Mouse (Mus musculus) forebrain, embryonic 14.5 days (tissue): Measurements from ENCODE around the gene Pitpnm3. TPM values are rescaled to one million over a fixed set of nuclear protein-coding genes. Genes with fewer than 3 reads are reported as not detected.

Source experiments
- ATAC-seq: fragments of 200-750 bp; cut with Nextera tagmentation; 2 replicates; pipeline ENCODE4 v1.8.0; 2017; ENCODE audit warnings: mild to moderate bottlenecking, moderate library complexity
- DNase-seq: peaks from one replicate; pipeline ENCODE4 v3.0.0-alpha.2; 2015; ENCODE audit warnings: low spot score
- H3K27ac ChIP-seq: fragments of 300-500 bp; sonication (generic); 2 replicates; pipeline ENCODE4 v1.5.1; 2014; ENCODE audit warnings: low read depth, mild to moderate bottlenecking, control low read depth, low read length, moderate library complexity
- H3K27me3 ChIP-seq: fragments of 300-500 bp; sonication (generic); replicated peaks from 2 replicates; pipeline ENCODE4 v1.6.1; 2014; ENCODE audit warnings: low read length, control low read depth, mixed read lengths; ENCODE audit not compliant: control insufficient read depth, insufficient read depth
- H3K36me3 ChIP-seq: fragments of 300-500 bp; sonication (generic); 2 replicates; pipeline ENCODE4 v1.6.1; 2014; ENCODE audit warnings: low read length, control low read depth; ENCODE audit not compliant: control insufficient read depth, insufficient read depth
- H3K4me1 ChIP-seq: fragments of 300-500 bp; sonication (generic); 2 replicates; pipeline ENCODE4 v1.6.1; 2014; ENCODE audit warnings: antibody characterized with exemption, low read length, control low read depth; ENCODE audit not compliant: control insufficient read depth, insufficient read depth
- H3K4me2 ChIP-seq: fragments of 300-500 bp; sonication (generic); 2 replicates; pipeline ENCODE4 v1.6.1; 2014; ENCODE audit warnings: mild to moderate bottlenecking, control low read depth, low read length
- H3K4me3 ChIP-seq: fragments of 300-500 bp; sonication (generic); 2 replicates; pipeline ENCODE4 v1.5.1; 2014; ENCODE audit warnings: low read depth, low read length, control low read depth
- H3K9ac ChIP-seq: fragments of 300-500 bp; sonication (generic); 2 replicates; pipeline ENCODE4 v1.6.1; 2014; ENCODE audit warnings: mild to moderate bottlenecking, low read length, control low read depth, moderate library complexity
- H3K9me3 ChIP-seq: fragments of 300-500 bp; sonication (generic); replicated peaks from 2 replicates; pipeline ENCODE4 v1.6.1; 2016; ENCODE audit warnings: low read length, control low read depth, mixed read lengths; ENCODE audit not compliant: control insufficient read depth
- WGBS: fragments of 180-500 bp; shearing (Covaris S2); extraction: QIAGEN DNeasy Blood & Tissue Kit; methylation state at CpG from one replicate; pipeline ENCODE4 v1.1.7; 2014; 5-methylcytosine and 5-hydroxymethylcytosine counted together
- polyA plus RNA-seq: library from polyadenylated mRNA; unstranded; fragments of >200 nt; fragmentation: Nextera tagmentation; extraction: Ambion mirVana; gene quantifications from 2 replicates; pipeline ENCODE4 v1.2.1, GENCODE M21; 2014

The Pitpnm3 gene
- polyA plus RNA-seq, 1 experiment from 2014 or later: 0.94 TPM

DNA sequence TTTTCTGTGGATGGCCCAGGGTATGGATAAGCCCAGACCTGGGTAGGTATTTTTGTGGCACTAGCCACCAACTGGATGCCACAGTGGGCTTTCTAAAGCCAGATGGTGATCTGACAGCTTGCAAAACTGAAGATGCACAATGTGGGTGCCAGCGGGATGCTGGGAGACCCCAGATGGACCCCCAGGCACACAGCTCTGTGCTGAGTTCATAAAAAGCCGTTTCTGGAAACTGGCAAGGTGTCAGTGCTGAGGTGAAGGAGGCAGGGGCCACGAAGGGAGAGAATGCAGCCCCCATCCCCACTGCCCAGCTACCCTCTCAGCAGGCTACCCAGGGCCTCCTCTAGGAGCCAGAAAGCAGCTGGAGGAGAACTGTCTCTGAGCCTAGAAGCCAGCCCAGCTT, 78.4 kb downstream of the Pitpnm3 start:
- Histone ChIP-seq H3K27ac (no peak overlapping the region), H3K36me3 (no peaks in the 10 kb centered on the region), H3K4me1 (peaks cover 1% of the 10 kb centered on the region), H3K4me3 (no peak overlapping the region), H3K4me2 (no peak overlapping the region), H3K27me3 (no peaks in the 10 kb centered on the region), H3K9ac (no peak overlapping the region), H3K9me3 (no peaks in the 10 kb centered on the region)
- 46% methylated on average over 3 of the region's 3 CpGs for WGBS
- no peak for DNase-seq
- no peak for ATAC-seq

DNA sequence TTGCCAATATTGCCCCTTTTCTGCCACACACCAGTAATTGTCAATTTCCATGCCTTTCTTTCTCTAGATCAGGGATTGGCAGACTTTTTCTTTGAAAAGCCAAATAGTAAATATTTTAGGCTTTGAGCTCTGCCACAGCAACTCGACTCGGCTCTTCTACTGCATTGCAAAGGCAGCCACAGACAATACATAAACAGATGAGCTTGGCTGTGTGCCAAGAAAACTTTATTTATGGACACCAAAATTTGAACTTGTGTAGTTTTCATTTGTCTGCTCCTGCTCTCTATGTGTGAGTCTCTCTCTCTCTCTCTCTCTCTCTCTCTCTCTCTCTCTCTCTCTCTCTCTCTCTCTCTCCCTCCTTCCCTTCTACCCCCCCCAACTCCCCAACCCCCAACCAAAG, 80.4 kb downstream of the Pitpnm3 start:
- peak; percentile 41 for DNase-seq
- no peak overlapping the region for H3K4me2 ChIP-seq
- no peak for ATAC-seq
- no peak overlapping the region for H3K4me3 ChIP-seq
- no peak overlapping the region for H3K27ac ChIP-seq
- H3K4me1 ChIP-seq: peaks cover 16% of the 10 kb centered on the region
- no peaks in the 10 kb centered on the region for H3K36me3 ChIP-seq
- no peaks in the 10 kb centered on the region for H3K9me3 ChIP-seq
- no peak overlapping the region for H3K9ac ChIP-seq
- H3K27me3 ChIP-seq: no peaks in the 10 kb centered on the region
- 21% methylated on average over 2 of the region's 2 CpGs for WGBS

DNA sequence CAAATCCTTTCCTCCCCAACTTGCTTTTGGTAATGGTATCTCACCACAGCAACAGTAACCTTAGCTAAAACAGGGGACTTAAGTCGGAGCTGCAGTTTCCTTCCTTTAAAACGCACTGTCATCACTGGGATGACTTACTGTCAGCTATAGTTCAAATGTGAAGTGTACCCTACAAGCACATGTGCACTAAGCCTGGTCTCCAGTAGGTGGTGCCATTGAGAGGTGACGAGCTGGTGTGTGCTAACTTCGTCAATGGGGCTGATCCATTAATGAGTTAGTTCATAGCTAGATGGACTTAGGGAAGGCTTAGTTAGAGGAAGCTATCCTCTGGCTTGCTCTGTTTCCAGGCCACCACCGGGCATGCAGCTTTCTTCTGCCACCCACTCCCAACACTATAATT, 82.9 kb downstream of the Pitpnm3 start:
- H3K27ac ChIP-seq: no peak overlapping the region
- no peak overlapping the region for H3K4me2 ChIP-seq
- 22% methylated on average over 5 of the region's 5 CpGs for WGBS
- no peak overlapping the region for H3K4me3 ChIP-seq
- ATAC-seq (peak; percentile 50), DNase-seq (peak; percentile 89)
- no peaks in the 10 kb centered on the region for H3K9me3 ChIP-seq
- no peak overlapping the region for H3K9ac ChIP-seq
- H3K4me1 ChIP-seq: peaks cover 16% of the 10 kb centered on the region
- H3K27me3 ChIP-seq: no peaks in the 10 kb centered on the region
- H3K36me3 ChIP-seq: no peaks in the 10 kb centered on the region

DNA sequence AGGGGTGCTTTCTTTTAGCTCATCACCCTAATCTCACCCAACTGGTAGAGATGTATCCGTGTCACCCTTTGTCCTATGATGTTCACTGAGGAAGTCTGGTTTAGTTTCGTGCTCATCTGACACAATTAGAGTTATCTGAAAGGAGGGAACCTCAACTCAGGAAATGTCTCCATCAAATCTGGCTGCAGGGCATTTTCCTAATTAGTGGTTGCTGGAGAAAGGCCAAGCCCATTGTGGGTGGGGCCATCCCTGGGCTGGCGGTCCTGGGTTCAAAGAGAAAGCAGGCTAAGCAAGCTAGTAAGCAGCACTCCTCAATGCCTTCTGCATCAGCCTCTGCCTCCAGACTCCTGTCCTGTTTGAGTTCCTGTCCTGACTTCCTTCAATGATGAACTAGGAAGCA, 83.4 kb downstream of the Pitpnm3 start:
- ATAC-seq (no peak), DNase-seq (no peak)
- peaks cover 16% of the 10 kb centered on the region for H3K4me1 ChIP-seq
- no peak overlapping the region for H3K9ac ChIP-seq
- no peaks in the 10 kb centered on the region for H3K36me3 ChIP-seq
- no peak overlapping the region for H3K4me2 ChIP-seq
- WGBS: 17% methylated on average over 3 of the region's 3 CpGs
- no peaks in the 10 kb centered on the region for H3K27me3 ChIP-seq
- no peak overlapping the region for H3K4me3 ChIP-seq
- no peaks in the 10 kb centered on the region for H3K9me3 ChIP-seq
- H3K27ac ChIP-seq: no peak overlapping the region

DNA sequence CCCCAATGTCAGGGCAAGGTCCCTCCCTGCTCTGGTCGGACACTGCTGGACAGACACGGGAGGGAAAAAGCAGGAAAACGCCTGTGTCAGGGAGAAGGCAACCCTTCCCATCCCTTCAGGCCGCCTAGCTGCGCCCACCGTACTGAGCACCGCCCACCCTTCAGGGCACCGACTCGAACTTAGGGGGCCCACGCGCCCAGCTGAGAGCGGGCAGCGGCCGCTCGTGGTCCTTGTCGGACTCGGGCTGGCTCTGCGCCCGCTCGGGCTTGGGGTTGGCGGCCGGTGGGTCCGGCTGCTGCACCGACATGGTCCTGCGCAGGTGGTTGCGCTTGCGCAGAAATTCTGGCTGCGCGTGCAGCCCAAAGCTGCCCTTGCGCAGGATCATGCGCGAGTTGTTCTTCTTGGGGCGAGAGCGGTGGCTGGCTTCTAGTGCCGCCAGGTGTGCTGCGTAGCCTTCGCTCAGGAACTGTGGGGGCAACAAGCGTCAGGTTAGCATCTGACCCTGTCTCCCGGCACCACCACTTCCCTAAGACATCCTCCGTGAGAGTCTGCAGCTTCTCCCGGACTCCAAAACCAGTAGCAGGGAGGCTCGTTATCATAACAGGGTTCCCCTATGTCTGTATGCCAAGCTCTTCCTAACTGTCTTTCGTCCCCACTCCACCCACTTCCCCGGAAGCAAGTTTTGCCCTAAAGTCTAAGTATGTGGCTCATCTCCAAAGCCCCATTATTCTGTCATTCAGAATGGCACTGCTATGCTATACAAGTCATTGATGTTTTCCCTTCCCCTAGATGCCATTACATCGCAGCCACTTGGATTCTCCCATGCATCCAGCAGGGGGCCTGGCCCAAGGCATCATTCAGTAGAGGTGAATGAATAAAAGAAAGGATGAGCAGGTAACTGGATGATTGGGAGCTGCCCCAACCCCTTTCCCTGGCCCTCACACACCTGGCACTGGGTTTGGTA, 84.4 kb downstream of the Pitpnm3 start:
- H3K4me3 ChIP-seq: peak overlapping the region; percentile 50
- H3K36me3 ChIP-seq: peaks cover 7% of the 10 kb centered on the region; the same call in 1 of the 2 replicates
- H3K27ac ChIP-seq: no peak overlapping the region; the same call in 1 of the 2 replicates
- DNase-seq (peak; percentile 75), ATAC-seq (peak; percentile 73)
- WGBS: under 1% methylated on average over 45 of the region's 45 CpGs
- H3K9ac ChIP-seq: peak overlapping the region; percentile 73
- no peaks in the 10 kb centered on the region for H3K27me3 ChIP-seq
- peaks cover 16% of the 10 kb centered on the region for H3K4me1 ChIP-seq
- H3K9me3 ChIP-seq: no peaks in the 10 kb centered on the region
- peak overlapping the region; percentile 77 for H3K4me2 ChIP-seq

DNA sequence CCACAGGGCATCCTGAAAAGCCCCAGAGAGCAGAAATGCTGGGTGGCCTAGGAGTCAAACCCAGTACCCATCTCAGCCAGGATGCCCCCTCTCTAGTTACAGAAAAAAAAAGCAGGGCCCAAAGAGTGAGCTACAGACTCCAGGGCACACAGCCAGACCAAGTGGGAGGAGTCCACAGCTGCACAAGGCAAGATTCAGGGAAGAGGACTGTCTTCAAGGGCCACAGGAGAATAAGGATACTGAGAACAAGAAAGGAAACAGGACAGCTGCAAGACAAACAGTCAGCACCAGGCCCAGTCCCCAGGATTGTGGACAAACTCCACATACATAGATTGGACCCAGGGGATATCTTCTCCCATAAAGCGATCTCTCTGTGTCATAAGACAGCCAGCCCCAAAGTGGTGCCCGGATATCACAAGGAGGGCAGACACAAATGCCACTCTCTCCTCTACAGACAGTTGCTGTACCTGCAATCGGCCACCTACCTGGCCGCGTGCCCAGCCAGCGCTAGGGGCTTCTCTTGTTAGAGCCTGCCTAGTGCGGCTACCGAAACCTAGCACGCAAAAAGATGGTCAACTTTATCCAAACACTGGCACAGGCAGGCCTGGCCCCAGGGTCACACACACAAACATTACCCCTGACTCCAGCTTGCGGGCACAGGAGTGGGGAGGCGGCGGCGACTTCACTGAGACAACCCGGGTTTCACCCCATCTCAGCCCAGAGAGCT, 85.2 kb downstream of the Pitpnm3 start:
- H3K9me3 ChIP-seq: no peaks in the 10 kb centered on the region
- peak overlapping the region; percentile 73 for H3K9ac ChIP-seq
- no peaks in the 10 kb centered on the region for H3K27me3 ChIP-seq
- H3K27ac ChIP-seq: no peak overlapping the region
- H3K4me1 ChIP-seq: peaks cover 16% of the 10 kb centered on the region
- peak overlapping the region; percentile 50 for H3K4me3 ChIP-seq
- WGBS: 23% methylated on average over 14 of the region's 14 CpGs
- H3K36me3 ChIP-seq: peaks cover 11% of the 10 kb centered on the region
- peak overlapping the region; percentile 77 for H3K4me2 ChIP-seq
- DNase-seq (no peak), ATAC-seq (peak; percentile 6; the same call in 1 of the 2 replicates)

DNA sequence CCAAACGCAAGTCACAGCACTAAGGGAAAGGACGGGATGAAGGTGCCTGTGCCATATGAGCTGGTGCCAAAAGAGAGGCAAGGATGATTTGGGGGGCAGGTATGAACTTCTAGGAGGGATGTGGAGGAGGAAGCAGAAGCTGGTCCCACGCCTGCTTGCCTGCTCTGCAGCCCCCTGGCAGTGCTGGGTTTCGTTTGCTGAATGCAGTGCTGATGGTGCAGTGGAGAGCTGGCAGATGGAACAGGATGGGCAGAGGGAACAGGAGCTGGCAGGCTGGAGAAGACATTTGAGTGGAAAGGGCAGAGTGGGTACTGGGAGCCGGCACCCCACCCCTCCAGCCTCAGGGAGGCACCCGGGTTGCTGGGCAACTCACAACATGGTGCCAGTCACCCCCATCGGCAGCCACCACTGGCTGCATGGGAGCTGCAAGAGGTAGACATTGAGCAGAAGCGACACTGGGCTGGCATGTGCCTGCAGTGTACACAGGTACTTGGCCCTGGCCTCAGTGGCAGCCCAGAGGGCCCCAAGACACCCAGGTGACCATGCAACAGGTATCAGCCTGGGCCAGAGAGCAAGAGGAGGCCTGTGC, 86.3 kb downstream of the Pitpnm3 start:
- Histone ChIP-seq H3K4me3 (no peak overlapping the region), H3K9me3 (no peaks in the 10 kb centered on the region), H3K4me2 (no peak overlapping the region), H3K9ac (0 out of 2 replicates have a peak overlapping the region, but pooled peaks have one; percentile 8), H3K4me1 (peaks cover 16% of the 10 kb centered on the region), H3K36me3 (peaks cover 15% of the 10 kb centered on the region), H3K27me3 (no peaks in the 10 kb centered on the region), H3K27ac (no peak overlapping the region)
- DNase-seq (no peak), ATAC-seq (no peak)
- 64% methylated on average over 8 of the region's 8 CpGs for WGBS

DNA sequence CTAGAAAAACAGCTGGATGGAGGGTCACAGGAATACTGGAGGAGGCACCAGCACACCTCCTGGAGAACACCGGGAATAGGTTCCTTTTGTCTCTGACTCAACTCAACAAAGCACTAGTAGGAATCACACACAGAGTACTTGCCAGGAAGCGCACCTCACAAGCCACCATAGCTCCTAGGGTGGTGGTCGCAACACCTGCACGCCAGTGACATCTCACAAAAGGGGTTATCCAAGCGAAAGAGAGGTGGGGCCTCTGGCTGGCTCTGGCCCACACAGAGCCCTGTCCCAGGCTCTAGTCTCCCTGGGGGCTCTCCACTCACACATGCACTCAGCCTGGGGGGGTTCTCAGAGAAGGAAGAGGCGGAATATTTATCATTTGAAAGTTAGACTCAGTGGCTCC, 86.8 kb downstream of the Pitpnm3 start:
- Histone ChIP-seq H3K36me3 (peaks cover 15% of the 10 kb centered on the region), H3K4me2 (no peak overlapping the region), H3K4me1 (peaks cover 21% of the 10 kb centered on the region), H3K27me3 (no peaks in the 10 kb centered on the region), H3K9ac (no peak overlapping the region), H3K4me3 (no peak overlapping the region), H3K9me3 (no peaks in the 10 kb centered on the region), H3K27ac (no peak overlapping the region)
- ATAC-seq (no peak), DNase-seq (no peak)
- WGBS: 45% methylated on average over 6 of the region's 6 CpGs
